8 mouse cellular contexts compared by ENCODE assay signal in genomic region chr19:16050220-16051055, GRCm38 (mm10).
DNase-seq lines count a peak whose midpoint lies in the region; ATAC-seq and TF ChIP-seq lines count a peak whose summit lies in the region.

No protein-coding gene starts in this region.

- 11% methylated on average over 17 of the region's 18 CpGs for WGBS in heart, embryonic 12.5 days

- peak overlapping the region; percentile 72 for H3K4me2 ChIP-seq in heart, embryonic 12.5 days

- peak; percentile 21 for DNase-seq in cerebellum, adult 9-10 months
- no peak for DNase-seq in cerebellum, adult 9-11 months
- peak; percentile 84 for DNase-seq in brain, embryonic 14.5 days (ENCODE audit: low read depth)
- DNase-seq in layer of hippocampus, postnatal 36 days, result peak; percentile 33 to 40
- peak; percentile 43 for DNase-seq in lung, postnatal 36 days
- peak; percentile 31 for DNase-seq in skeletal muscle tissue, adult 2 months (ENCODE audit: low read depth, low spot score)
- DNase-seq in thymus, postnatal 10 days (ENCODE audit: low spot score in 2 of 2), result no peak

- no peak for ATAC-seq in heart, embryonic 12.5 days (ENCODE audit: insufficient number of reproducible peaks, low FRiP score)

- H3K27me3 ChIP-seq in heart, embryonic 12.5 days (replicated peaks), result no peaks in the 10 kb centered on the region

- no peaks in the 10 kb centered on the region for H3K9me3 ChIP-seq in heart, embryonic 12.5 days (replicated peaks)

- peaks cover 8% of the 10 kb centered on the region; the same call in 1 of the 2 replicates for H3K4me1 ChIP-seq in heart, embryonic 12.5 days (replicated peaks)

- peak overlapping the region; percentile 35 for H3K4me3 ChIP-seq in heart, embryonic 12.5 days

- TF ChIP-seq POLR2A in brain, embryonic 14.5 days (IDR thresholded peaks at IDR 0.05; ENCODE audit: borderline replicate concordance, extremely low read depth, insufficient read depth, insufficient read length, poor library complexity, severe bottlenecking), result no peak

- 0 out of 2 replicates have a peak overlapping the region, but pooled peaks have one; percentile 28 for H3K9ac ChIP-seq in heart, embryonic 12.5 days

- H3K36me3 ChIP-seq in heart, embryonic 12.5 days, result no peaks in the 10 kb centered on the region

- no peak for TF ChIP-seq CTCF in brain, embryonic 14.5 days (IDR thresholded peaks at IDR 0.05; ENCODE audit: borderline replicate concordance, extremely low read depth, insufficient read depth, insufficient read length)

- no peak overlapping the region for H3K27ac ChIP-seq in heart, embryonic 12.5 days (ENCODE audit: poor library complexity, severe bottlenecking)

Comparison
In these comparisons a context has a peak if more than half of its experiments do, and no peak if none do; other contexts are left out.
1. DNase-seq: peak in cerebellum, adult 9-10 months (single experiment), brain, embryonic 14.5 days (single experiment), layer of hippocampus, postnatal 36 days (2 of 2), lung, postnatal 36 days (single experiment) and skeletal muscle tissue, adult 2 months (single experiment); none in cerebellum, adult 9-11 months (single experiment) and thymus, postnatal 10 days (0 of 2).